Mouse (Mus musculus): ENCODE data around the gene Gm20817. TPM values are rescaled to one million over a fixed set of nuclear protein-coding genes. Genes with fewer than 3 reads are reported as not detected.
"Not testable (repeated sequence)": the region's sequence is repeated elsewhere in the genome, so short reads cannot be mapped to it uniquely, and the experiment has no call there.

Gene Gm20817
- total RNA-seq (2021), result not detected
- long read RNA-seq, experiment 1, result 0 reads
- long read RNA-seq, experiment 2, result 0 reads

- DNase-seq (ENCODE audit: low spot score in 2 of 2); H3K4me3 ChIP-seq; H3K27ac ChIP-seq: not testable (repeated sequence)
Observed at GRCm38 (mm10) chrY:68832628-68833027, at the start of gene Gm20817. Gene Gm20817 (minus strand): TSS chrY:68832728.
